Mouse (Mus musculus) cerebellum, postnatal 25 days (tissue): ENCODE results near the gene Hdac1.

Experiments used
- DNase-seq, 2 experiments: peaks; one replicate each; pipeline ENCODE4 v3.0.0; 2021; ENCODE audit warnings: mixed read lengths in 2 of 2

Gene Hdac1

DNA sequence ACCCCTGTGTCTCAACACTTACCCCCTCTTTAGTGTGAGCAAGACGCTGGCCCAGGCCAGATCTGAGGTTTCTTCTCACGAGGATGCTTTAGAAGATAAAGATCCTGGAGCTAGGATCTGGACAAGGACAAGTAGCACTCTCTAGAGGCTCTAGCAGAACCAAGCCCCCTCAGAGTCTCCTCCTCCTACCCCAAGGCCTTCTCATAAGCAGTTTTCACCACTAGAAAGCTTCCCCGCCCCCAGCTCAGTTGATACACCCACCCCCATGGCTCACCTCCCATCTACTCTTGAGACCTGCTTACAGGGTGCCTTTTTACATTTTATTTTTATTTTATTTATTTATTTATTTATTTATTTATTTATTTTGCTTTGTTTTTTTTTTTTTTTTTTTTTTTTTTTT lies 32.9 kb downstream of the Hdac1 start:
- DNase-seq: no peak

DNA sequence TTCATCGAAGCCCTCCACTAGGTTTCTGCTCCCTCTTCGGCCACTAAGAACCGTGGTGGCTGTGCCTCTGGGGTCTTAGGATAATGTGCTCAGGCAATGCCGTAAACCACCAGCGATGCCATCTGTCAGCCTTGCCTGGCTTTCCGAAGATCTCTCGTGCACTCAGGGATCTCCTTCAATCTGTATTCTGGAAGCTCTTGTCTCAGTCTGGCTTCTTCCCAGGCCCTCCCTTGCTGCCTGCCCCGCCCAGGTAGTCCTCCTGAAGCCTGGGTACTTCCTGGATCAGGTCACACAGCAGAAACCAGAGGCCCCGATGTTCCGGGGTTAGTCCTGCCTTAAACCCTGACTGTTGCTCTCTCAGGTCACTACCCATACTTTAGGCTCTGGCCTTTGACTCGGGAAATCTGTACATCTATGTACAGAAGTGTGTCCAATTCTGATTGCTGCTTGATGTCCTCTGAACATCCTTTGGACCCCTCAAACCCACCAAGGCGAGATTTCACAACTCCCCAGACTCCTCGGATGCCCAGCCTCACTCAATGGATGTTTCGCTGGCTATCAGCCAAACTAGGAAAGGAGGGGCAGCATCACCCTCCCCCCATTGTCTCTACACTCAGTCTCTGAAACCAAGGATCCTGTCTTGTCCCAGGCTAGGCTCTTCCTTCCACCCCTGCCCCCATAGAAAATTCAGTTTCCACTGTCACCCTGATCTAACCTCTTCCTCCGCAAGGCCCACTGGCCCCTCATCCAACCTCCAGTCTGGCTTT lies 33.5 kb downstream of the Hdac1 start:
- peak; percentile 29 to 43 for DNase-seq

DNA sequence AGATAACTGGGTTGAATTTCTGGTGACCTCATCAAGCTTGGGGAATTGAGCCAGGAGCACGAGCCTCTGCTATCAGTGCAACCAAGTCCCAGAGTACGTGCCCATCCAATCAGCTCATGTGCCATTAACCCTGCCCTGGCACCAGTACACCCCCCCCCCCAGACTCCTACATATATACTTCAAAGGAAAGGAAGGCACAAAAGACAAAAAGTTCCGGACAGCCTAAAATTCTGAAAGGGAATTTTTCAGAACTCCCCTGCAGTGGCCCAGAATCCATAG lies 34.3 kb downstream of the Hdac1 start:
- DNase-seq: no peak

GRCm38 (mm10) chr4:129507434-129508236 lies 34.9 kb downstream of the Hdac1 start:
- no peak for DNase-seq

DNA sequence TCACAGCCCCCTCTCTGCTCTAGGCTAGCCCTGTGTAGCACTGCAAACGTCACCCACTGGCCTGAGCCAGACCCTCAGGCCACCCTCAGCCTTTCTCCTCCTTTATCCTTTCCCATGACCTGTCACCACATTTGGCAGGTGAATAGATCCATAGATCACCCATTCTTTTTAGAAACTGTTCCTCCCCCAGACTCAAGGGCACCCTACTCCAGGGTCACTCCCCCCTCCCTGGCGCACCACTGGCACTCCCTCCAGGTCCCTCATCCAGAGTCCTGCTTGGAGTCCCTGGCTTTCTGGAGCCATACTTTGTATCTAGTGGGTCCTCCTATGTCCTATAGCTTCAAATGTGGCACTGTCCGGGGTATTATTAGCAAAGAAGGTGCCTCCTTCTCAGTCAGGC lies 37.0 kb downstream of the Hdac1 start:
- no peak for DNase-seq

DNA sequence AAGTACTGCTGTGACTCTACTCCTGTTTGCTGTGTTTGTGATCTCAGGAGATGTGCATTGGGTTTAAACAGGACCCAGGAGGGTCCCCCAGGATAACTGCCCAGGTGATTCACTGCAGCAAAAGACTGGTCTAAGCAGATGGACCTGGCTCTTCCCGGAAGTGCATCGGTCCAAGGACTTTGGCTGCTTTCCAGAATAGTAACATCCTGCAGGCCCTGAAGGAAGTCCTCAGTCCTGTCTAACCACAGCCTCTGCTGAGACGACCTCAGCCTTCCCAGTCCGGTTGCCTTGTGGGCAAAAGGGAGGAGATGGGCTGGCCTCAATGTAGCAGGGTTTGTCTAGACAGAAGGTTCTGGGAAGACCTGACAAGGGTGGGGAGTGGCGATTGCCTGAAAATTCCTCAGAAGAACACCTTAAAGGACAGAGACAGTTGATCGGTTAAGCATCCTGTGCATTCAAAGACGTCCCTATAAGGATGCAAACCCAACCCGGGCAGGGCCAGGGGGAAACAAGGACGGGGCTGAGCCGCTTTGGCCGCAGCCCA lies 39.5 kb downstream of the Hdac1 start:
- DNase-seq: no peak

DNA sequence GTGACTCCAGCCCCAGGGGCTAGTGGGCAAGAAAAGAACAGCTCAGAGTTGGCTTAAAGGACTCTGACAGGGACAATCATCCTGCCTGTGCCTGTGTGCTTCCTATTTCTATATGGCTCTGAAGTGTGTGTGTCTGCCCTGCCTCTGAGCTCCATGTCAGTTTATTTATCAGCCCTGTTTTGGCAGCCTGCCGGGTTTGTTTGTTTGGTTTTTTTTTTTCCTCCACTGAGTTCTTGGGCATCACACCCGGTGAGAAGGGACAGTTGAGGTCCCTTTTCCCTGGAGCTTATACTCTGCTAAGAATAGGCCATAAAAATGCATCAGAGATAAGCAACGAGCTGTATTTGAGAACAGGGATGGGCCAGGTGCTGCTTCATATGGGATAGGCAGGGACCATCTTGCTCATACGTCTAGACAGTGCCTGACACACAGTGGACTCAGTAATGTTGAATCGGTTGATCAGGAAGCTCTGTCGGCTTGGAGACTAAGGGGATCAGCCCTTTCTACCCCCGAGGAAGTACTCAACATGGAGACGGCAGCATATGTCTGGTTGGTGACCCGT lies 40.1 kb downstream of the Hdac1 start:
- DNase-seq: no peak

- DNase-seq: peak; percentile 49 to 61
Observed at GRCm38 (mm10) chr4:129500607-129501566, 41.6 kb downstream of the Hdac1 start.

DNA sequence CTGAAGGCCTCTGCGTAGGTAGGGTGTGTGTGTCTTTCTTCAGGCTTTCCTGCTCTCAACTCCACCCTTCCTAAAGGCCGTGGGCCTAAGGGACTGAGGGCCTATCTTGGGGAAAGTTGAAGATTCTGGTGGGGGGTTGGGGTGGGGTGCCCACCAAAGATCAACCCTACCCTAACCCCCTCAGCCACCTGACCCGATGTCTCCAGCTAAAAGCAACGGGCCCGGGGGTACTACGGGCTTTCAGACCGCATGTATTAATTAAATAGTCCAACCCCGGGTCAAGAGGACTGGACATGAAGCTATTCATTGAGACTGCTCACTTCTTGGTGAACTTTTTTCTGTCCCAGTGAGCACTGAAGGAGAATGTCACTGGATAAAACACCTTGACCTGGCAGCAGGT lies 42.5 kb downstream of the Hdac1 start:
- no peak for DNase-seq

GRCm38 (mm10) chr4:129498941-129499340 lies 43.6 kb downstream of the Hdac1 start:
- DNase-seq: no peak

GRCm38 (mm10) chr4:129496631-129497030 lies 45.9 kb downstream of the Hdac1 start:
- DNase-seq: no peak

DNA sequence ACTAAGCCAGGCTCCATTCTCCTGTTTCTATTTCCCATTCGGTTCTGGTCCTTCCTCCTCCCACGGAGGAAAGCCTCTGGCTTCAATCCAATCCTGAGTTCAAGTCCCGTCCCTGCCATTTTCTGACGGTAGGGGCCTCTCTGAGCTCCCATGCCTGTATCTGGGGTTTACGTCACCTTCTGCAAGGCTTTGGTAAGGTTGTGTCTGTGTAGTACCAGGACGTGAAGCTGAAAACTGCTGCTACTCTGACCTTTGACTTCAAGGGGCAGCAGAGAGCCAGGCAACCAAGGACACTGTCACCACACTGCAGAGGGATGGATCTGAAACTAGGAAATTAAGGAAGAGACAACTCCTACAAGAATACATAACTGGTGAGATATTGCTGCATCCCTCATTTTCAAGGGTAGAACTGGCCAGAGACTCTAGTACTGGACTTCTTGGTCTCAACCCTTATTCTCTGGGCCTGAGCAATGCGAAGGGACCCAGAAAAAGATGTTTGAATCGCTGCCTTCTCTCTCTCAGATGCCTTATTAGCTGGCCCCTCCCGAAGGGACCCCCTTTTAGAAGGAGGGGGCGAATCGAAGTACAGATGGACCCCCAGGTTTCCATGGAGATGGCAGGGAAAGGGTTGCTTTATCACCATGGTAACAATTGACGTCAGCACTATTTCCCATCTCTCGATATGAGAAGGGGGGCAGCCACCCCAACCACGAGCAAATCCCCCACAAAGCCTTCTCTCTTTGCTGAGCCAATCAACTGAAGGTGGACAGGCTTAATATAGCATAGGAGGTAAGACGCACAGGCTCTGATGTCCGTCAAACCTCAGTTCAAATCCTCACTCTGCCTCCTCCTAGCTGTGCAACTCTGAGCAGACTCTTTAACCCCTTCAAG lies 46.6 kb downstream of the Hdac1 start:
- DNase-seq: no peak

- DNase-seq: no peak
Observed at GRCm38 (mm10) chr4:129494681-129495080, 47.8 kb downstream of the Hdac1 start.

DNA sequence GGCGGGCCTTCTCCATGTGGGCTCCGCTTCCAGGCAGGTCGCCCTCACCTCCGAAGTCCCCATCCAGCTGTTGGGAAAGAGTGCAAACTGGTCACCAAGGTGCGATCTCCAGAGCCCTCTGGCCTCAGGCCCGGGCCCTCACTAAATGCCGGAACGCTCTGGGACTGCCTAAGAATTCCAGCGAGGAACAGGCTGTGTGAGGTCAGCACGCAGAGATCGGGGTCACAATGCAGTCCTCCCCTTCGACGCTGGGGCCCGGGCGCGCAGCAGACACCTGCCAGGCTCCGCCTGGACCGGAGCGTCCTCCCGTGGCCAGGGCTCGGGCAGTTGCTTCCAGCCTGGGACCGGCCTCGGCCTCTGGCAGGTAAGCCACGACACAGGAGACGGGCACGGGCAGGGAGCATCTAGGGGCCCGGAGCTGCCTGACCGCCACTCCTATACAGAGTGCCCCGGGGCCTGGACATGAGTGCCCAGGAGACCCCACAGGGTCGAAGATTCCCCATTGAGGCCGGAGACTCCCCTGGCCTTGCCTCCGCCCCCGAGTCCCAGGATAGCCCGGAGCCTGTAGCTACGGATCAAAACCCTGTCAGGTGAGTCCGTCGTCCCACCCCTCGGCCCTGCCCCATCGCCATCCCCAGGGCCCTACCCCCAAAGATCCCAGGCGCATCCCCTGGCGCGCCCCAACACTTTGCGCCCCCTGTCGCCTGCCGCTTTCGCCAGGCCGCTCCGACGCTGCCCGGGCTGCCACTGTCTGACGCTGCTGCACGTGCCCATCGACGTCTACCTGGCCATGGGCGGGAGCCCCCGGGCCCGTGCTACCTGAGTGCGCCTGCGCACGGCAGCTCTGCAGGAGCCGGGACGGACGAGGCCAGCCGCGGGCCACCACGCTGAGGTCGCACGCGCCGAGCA lies 51.3 kb downstream of the Hdac1 start, which contains the start of the genes Tssk3 and Fam229a:
Gene Tssk3, minus strand, starts transcription at position 51 of the 909 bp plus-strand sequence.
Gene Fam229a, plus strand, starts transcription at position 219 of the 909 bp plus-strand sequence.
- DNase-seq: peak; percentile 55 to 69

GRCm38 (mm10) chr4:129481090-129481489 lies 61.4 kb downstream of the Hdac1 start:
- no peak for DNase-seq

GRCm38 (mm10) chr4:129479863-129480262 lies 62.6 kb downstream of the Hdac1 start:
- no peak for DNase-seq

- no peak for DNase-seq
Observed at GRCm38 (mm10) chr4:129476047-129476446, 66.5 kb downstream of the Hdac1 start.
